Mouse (Mus musculus): ENCODE data around the gene Epb41. TPM values are rescaled to one million over a fixed set of nuclear protein-coding genes. Genes with fewer than 3 reads are reported as not detected.
A peak's percentile ranks its signal among the peaks of the same experiment; 100 is the strongest.

Gene Epb41
- total and polyA plus RNA-seq, 2 experiments from 2014 or later = 36.5 to 65.0 TPM

DNA sequence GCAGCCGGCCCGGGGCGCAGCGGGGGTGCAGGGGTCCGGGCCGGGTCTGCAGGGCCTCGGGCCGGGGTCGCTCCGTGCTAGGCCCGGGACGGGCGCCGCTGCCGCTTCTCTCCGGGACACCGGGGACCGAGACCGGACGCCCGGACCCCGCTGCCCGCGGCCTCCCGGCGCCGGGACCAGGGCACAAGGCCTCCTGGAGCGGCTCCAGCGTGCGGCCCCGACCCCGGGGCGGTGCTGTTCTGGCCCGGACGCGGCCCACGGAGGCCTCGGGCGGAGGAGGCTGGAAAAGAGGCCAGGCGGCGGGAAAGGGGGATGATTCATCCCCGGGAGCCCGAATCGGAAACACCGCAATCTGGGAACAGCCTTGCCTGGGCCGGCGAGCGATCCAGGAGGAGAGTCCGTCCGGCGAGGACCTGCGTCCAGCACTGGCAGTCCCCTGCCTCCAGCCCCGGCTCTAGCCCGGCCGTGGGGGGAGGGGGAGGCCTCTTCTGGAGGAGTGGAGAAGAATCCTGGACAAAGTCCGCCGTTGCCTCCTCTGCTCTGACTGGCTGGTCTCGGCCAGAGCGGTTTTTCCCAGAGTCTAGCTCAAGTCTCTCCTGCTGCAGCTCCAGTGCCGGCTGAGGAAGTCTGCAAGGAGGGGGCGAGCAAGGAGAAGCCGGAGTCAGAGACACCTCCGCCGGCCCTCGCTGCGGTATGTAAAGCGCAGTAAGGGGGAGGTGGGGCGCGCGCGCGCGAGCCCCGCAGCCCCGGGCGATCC, 154.3 kb downstream of the Epb41 start:
- H3K9ac ChIP-seq = peak overlapping the region; percentile 35
- TF ChIP-seq CTCF (IDR thresholded peaks at IDR 0.05; ENCODE audit: low read depth) = no peak
- under 1% methylated on average over 73 of the region's 76 CpGs for WGBS
- peaks cover 67% of the 10 kb centered on the region for H3K27me3 ChIP-seq (ENCODE audit: insufficient read depth, low read length)
- H3K4me1 ChIP-seq (ENCODE audit: insufficient read depth) = no peaks in the 10 kb centered on the region
- peak overlapping the region; percentile 49 for H3K4me3 ChIP-seq (ENCODE audit: low read depth, low read length)
- H3K36me3 ChIP-seq (ENCODE audit: insufficient read depth) = peaks cover 13% of the 10 kb centered on the region; the same call in 1 of the 2 replicates
- H3K4me2 ChIP-seq (ENCODE audit: low read depth) = peak overlapping the region; percentile 80
- H3K27ac ChIP-seq (ENCODE audit: low read depth, low read length) = no peak overlapping the region
- no peaks in the 10 kb centered on the region for H3K9me3 ChIP-seq (ENCODE audit: low read length)
- ATAC-seq (0 out of 2 replicates have a peak, but pooled peaks have one; percentile 10), DNase-seq (peak; percentile 16)

GRCm38 (mm10) chr4:131920141-131920594, 155.0 kb downstream of the Epb41 start:
- Histone ChIP-seq H3K9ac (no peak overlapping the region), H3K4me3 (ENCODE audit: low read depth, low read length) (peak overlapping the region; percentile 49), H3K9me3 (ENCODE audit: low read length) (no peaks in the 10 kb centered on the region), H3K36me3 (ENCODE audit: insufficient read depth) (peaks cover 7% of the 10 kb centered on the region; the same call in 1 of the 2 replicates), H3K4me1 (ENCODE audit: insufficient read depth) (no peaks in the 10 kb centered on the region), H3K27ac (ENCODE audit: low read depth, low read length) (no peak overlapping the region), H3K27me3 (ENCODE audit: insufficient read depth, low read length) (peaks cover 73% of the 10 kb centered on the region), H3K4me2 (ENCODE audit: low read depth) (peak overlapping the region; percentile 80; the same call in 1 of the 2 replicates)
- WGBS = 8% methylated on average over 45 of the region's 51 CpGs
- ATAC-seq (no peak), DNase-seq (peak; percentile 15)
- no peak for TF ChIP-seq CTCF (IDR thresholded peaks at IDR 0.05; ENCODE audit: low read depth)

GRCm38 (mm10) chr4:131919506-131920140, 155.5 kb downstream of the Epb41 start:
- H3K4me3 ChIP-seq (ENCODE audit: low read depth, low read length) = no peak overlapping the region
- WGBS = 21% methylated on average over 15 of the region's 15 CpGs
- H3K4me2 ChIP-seq (ENCODE audit: low read depth) = no peak overlapping the region

DNA sequence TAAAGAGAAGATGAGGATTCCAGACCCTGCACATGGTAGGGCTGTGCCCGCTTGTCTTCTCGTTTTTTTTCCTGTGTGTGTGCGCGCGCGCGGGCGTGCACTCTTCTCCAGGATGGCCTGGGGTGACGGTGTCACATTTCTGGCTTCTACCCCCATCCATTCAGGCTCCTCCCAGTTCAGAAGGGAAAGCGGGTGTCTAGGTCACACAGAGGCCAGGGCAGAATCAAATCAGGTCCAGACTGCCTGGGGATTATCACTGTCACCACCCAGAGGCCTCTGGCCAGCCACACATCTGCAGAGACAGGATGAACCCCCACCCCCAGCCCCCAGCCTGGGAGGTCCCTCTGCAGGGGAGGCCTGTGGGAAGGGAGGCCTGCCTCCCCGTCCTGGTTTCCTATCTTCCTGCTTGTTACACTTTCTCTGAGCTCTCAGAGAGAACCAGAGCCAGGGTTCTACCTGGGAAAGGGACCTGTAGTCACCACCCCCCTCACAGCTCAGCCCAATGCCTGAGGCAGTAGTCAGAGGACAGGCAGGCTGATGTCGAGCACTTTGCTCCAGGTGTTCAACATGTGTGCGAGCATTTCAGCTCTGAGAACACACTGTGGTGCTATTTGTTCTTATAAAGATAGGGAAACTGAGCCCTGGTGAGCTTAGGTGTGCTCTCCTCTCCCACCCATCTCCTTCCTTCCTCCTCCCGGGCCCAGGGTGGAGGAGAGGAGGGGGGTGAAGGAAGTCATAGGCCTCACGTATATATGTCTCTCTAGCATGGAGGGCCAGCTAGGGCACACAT, 156.2 kb downstream of the Epb41 start:
- H3K27me3 ChIP-seq (ENCODE audit: insufficient read depth, low read length) = peaks cover 79% of the 10 kb centered on the region
- TF ChIP-seq CTCF (IDR thresholded peaks at IDR 0.05; ENCODE audit: low read depth) = no peak
- ATAC-seq (no peak), DNase-seq (no peak)
- no peaks in the 10 kb centered on the region for H3K4me1 ChIP-seq (ENCODE audit: insufficient read depth)
- WGBS = 32% methylated on average over 15 of the region's 15 CpGs
- no peak overlapping the region for H3K9ac ChIP-seq
- no peaks in the 10 kb centered on the region for H3K9me3 ChIP-seq (ENCODE audit: low read length)
- H3K36me3 ChIP-seq (ENCODE audit: insufficient read depth) = no peaks in the 10 kb centered on the region; the same call in 1 of the 2 replicates
- H3K27ac ChIP-seq (ENCODE audit: low read depth, low read length) = no peak overlapping the region
- H3K4me3 ChIP-seq (ENCODE audit: low read depth, low read length) = no peak overlapping the region
- H3K4me2 ChIP-seq (ENCODE audit: low read depth) = no peak overlapping the region

More at GRCm38 (mm10) chr4:131919506-131920140, 155.5 kb downstream of the Epb41 start:
- no peak overlapping the region for H3K27ac ChIP-seq (ENCODE audit: low read depth, low read length)
- peaks cover 75% of the 10 kb centered on the region for H3K27me3 ChIP-seq (ENCODE audit: insufficient read depth, low read length)
- ATAC-seq (no peak), DNase-seq (no peak)
- no peak overlapping the region for H3K9ac ChIP-seq
- no peaks in the 10 kb centered on the region for H3K4me1 ChIP-seq (ENCODE audit: insufficient read depth)
- no peak for TF ChIP-seq CTCF (IDR thresholded peaks at IDR 0.05; ENCODE audit: low read depth)
- peaks cover 3% of the 10 kb centered on the region; the same call in 1 of the 2 replicates for H3K36me3 ChIP-seq (ENCODE audit: insufficient read depth)
- H3K9me3 ChIP-seq (ENCODE audit: low read length) = no peaks in the 10 kb centered on the region

DNA sequence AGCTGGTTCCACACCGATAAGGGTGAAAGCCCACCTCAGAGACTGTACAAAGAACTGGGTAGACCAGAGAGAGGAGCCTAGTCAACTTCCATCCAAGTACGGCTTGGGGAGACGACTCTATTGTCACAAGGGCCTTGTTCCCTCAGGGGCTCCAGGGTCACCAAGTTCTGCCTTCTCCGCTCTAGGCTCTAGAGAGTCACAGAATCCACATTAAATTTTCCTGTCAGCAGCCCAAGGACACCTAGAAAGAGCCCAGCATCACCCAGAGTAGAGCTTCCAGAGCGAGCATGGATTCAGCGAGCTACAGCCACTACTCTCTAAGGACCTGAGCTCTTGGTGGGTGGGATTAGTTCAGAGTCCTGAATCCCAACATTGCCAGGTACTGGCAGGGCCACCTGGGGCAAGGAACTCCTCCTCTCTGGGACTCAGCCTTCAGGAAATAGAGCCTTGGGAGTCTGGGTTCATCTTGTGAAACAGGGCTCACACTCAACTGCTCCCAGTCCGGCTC, 157.0 kb downstream of the Epb41 start:
- WGBS = 72% methylated on average over 7 of the region's 7 CpGs
- Histone ChIP-seq H3K27ac (ENCODE audit: low read depth, low read length) (no peak overlapping the region), H3K4me1 (ENCODE audit: insufficient read depth) (no peaks in the 10 kb centered on the region), H3K4me2 (ENCODE audit: low read depth) (no peak overlapping the region), H3K27me3 (ENCODE audit: insufficient read depth, low read length) (peaks cover 86% of the 10 kb centered on the region), H3K4me3 (ENCODE audit: low read depth, low read length) (no peak overlapping the region), H3K9ac (no peak overlapping the region), H3K9me3 (ENCODE audit: low read length) (no peaks in the 10 kb centered on the region), H3K36me3 (ENCODE audit: insufficient read depth) (no peaks in the 10 kb centered on the region; the same call in 1 of the 2 replicates)
- no peak for DNase-seq
- TF ChIP-seq CTCF (IDR thresholded peaks at IDR 0.05; ENCODE audit: low read depth) = no peak
- no peak for ATAC-seq

DNA sequence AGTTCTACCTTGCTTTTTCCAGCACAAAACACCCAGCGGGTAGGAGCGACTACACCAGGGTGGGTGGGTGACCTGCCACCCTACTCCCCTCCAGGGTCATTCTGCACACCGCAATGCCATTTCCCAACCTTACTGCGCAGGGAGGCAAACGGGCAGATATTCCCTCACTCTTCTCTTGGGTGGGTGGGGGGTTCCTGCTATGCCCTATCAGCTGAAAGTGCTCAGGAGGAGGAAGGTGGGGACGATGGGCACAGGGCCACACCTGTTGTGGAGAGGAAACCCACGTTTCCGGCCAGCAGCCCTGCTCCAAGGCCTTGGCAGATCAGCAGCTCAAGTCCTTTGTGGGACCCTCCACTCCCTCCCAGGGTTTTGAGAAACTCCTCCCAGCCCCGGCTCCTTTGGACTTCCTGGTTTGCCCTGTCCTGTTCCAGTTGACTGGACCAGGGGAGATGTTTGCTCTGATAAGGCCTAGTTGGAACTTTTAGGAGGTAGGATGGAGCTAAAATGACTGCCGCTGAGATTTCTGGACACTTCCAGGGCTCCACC, 158.0 kb downstream of the Epb41 start:
- WGBS = 82% methylated on average over 10 of the region's 10 CpGs

More for the DNA sequence above, 158.0 kb downstream of the Epb41 start:
- DNase-seq = no peak
- Histone ChIP-seq H3K4me2 (ENCODE audit: low read depth) (no peak overlapping the region), H3K27ac (ENCODE audit: low read depth, low read length) (no peak overlapping the region), H3K9ac (no peak overlapping the region), H3K4me3 (ENCODE audit: low read depth, low read length) (no peak overlapping the region), H3K4me1 (ENCODE audit: insufficient read depth) (no peaks in the 10 kb centered on the region), H3K27me3 (ENCODE audit: insufficient read depth, low read length) (peaks cover 85% of the 10 kb centered on the region), H3K9me3 (ENCODE audit: low read length) (no peaks in the 10 kb centered on the region), H3K36me3 (ENCODE audit: insufficient read depth) (no peaks in the 10 kb centered on the region)
- TF ChIP-seq CTCF (IDR thresholded peaks at IDR 0.05; ENCODE audit: low read depth) = no peak
- ATAC-seq = no peak
